Mouse (Mus musculus): Measurements from ENCODE around the gene Tle4.
A peak's percentile ranks its signal among the peaks of the same experiment; 100 is the strongest.

Tle4 gene

DNA sequence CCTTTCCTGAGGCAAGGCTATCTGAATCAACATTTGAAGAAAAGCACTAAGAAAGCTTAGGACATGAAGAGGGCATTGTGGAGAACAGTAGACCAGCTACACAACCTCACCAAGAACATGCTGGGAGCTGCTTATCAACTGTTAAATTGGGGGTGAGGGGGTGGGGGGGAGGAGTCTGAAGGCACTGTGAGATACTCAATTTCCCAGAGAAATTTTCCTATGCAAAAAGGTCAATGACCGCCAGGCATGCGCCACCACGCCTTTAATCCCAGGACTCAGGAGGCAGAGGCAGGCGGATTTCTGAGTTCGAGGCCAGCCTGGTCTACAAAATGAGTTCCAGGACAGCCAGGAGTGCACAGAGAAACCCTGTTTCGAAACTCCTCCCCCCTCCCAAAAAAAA, 65.0 kb downstream of the Tle4 start:
- DNase-seq (ENCODE audit: low read depth in 2 of 2, low spot score in 2 of 2): no peak

DNA sequence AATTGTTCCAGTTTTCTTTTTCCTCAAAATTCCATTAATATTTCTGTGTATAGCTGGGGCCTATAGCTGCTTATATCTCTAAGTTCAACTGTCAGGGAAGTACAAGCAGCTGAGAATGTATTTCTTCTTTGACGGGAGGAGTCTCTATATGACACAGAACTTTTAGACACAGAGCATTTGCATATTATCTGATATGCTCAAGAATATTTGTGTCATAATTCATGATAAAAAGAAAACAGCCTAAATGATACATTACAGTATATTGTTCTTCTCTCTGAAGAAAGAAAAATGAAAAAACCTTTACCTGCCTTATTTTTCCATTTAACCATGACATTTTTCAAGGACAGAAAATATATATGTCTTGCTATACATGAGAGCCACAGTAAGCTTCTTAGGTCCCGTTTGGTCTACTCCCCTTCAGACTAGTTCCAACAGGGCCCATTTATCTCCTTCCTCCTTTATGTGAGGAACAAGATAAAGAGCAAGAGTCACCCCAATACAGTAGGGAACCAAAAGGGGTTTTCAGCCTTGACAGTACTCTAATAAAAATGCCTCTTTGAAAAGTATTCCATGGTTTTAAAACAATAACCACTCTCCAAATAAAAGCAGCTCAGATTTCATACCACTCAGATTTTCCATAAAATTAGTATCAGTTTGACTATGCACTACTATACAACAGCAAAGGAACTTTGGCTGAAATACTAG, 77.6 kb downstream of the Tle4 start:
- no peak for DNase-seq (ENCODE audit: low read depth in 2 of 2, low spot score in 2 of 2)

DNA sequence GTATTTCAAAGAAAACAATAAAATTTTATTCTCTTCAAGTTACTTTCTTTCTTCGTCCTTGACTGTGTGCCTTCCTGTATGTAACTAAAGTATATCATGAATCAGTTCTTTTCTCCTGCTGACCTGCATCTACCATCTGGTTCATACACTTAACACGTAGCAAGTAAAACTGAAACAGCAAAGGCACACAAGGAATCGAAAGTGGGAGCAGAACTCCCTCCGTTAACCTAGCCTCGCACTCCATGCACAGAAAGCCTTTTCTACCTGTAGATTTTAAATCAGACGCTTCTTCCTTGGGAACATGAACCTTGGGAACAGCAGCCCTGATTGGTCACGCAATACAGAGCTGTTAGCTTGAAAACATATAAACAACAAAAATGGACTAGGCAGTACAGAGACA, 78.7 kb downstream of the Tle4 start:
- DNase-seq (ENCODE audit: low read depth in 2 of 2, low spot score in 2 of 2): no peak

DNA sequence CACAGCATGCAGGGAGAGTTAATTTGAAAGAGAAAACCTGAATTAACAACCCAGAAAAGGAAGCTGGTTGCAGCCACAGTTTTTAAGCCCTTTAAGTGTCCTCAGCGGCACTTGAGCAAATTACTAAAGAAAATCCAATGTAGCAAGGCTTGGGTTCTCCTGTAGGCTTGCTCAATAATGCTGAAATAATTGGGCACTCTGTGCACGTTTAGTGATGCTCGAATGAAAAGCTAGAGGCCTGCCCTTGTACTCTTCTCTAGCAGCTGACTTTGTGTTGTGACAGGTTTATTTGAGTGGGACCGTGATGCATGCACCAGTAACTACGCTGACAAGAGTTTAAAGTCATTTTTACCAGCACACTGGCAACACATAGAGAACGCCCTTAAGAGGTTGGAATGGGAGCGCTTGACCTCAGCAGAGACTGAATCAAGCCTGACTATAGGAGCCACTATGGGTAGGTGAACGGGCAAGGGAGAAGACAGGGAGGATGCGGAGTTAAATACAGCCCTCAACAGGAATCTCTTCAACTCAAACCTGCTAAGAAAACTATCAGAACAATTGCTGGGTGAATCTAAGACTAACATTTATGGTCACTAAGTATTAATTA, 79.3 kb downstream of the Tle4 start:
- DNase-seq (ENCODE audit: low read depth in 2 of 2, low spot score in 2 of 2): no peak

DNA sequence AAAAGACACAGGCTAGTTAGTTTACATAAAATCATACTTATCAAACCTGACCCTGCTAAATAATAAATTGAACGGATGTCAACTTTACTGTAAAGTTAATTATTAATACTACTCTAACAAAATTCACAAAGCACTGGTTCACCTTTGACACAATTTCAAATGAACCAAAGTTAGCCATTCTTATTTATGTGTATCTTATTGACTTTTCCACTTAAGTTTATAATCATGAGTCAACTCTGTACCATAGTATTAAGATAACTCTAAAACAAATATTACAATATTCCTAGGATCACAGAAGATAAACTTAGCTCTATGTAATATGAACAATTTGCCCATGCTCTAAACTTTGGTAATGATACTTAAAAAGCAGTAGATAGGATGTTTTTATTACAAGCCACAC, 81.4 kb downstream of the Tle4 start:
- DNase-seq (ENCODE audit: low read depth in 2 of 2, low spot score in 2 of 2): no peak

DNA sequence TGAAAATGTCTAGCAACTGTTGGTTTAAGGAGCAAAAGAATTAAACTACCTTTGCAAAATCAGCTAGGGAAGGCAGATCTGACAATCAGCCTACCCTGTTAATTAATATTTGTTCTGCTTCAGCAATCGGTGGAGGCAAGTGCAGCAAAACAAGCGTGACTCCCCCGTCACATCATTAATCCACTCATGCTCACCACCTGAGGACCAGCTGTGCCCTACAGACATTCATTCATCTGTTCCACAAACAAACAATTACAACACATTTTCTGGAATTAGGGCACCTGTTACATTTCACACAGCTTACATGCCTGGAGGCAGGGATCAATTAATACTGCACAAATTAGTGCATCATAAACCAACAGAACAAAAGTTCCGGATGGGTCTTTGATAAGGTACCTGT, 89.0 kb downstream of the Tle4 start:
- DNase-seq (ENCODE audit: low read depth in 2 of 2, low spot score in 2 of 2): no peak

DNA sequence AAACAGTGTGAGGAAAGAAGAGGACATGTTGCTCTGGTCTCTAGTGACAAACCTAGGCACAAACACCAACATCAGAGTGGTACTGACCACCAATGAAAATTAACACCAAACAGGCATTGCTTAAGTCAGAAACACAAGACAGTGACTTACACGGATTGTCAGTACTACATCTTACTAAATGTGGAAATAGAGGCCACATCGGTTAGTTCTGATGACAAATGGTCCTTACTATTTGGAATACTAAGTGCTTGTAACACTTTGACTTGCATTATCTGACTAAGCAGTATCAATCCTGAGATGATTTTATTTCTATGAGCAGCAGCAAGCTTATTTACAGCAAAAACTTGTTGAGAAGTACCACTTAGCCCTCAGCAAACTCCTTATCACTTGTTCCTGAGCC, 89.9 kb downstream of the Tle4 start:
- DNase-seq (ENCODE audit: low read depth in 2 of 2, low spot score in 2 of 2): no peak

DNA sequence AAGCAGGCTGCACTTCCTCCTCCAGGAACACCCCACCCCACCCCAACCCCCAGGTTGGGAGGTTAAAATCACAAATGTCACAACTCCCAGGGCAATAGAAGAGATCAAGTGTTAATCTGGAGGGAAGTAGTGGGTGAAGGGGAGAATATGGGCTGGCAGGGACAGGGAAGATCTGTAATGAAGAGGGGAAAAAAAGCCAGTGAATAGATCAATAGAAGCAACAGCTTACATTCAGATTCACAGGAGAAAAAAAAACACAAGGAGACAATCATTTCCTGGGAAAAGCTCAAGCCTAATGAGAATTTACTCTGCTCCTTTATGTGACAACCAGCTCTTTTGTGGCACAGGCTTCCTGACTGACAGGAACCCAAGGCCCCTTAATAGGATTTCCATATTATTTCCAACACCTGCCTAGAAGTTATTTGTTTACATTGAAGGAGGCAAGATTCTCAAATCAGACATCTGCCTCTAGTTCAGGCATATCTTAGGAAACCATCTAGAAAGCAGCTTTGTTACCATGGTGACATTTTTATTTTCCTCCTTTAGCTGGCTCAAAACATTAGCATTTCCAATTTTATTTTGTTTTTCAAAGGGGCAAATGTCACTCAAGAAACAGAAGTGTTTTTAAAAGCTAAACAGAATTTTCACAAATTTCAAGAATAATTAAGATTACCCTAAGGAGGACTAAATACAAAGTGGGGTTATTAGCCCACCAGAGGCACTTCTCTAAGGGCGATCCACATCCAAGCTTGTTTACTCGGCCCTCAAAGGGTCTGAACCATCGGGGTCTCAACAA, 90.8 kb downstream of the Tle4 start:
- DNase-seq (ENCODE audit: low read depth in 2 of 2, low spot score in 2 of 2): no peak

DNA sequence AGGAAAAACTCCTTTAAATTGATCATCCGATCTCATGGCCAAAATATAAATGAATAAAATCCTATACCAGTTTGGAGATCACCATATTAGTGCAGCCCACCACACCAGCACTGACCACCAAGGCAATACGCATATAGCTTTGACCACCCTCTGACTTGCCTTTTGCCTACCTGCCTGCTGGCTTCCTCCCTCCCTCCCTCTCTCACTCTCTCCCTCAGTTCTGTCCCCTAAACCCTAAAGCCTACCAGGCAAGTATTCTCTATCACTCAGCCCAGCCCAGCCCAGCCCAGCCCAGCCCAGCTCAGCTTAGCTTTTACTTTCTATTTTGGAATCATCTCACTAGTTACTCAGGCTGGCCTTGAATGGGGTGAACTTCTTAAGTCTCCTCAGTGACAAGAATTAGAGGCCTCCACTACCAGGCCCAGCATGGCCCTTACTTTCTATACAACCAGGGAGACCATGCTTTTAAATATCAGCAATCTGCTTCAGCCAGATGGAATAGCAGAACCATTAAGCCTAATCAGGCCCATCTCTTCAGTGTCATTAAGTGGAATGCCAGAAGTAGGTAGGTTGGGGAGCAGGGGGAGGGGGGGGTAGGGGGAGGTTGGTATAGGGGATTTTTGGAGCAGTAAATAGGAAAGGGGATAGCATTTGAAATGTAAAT, 91.8 kb downstream of the Tle4 start:
- no peak for DNase-seq (ENCODE audit: low read depth in 2 of 2, low spot score in 2 of 2)

DNA sequence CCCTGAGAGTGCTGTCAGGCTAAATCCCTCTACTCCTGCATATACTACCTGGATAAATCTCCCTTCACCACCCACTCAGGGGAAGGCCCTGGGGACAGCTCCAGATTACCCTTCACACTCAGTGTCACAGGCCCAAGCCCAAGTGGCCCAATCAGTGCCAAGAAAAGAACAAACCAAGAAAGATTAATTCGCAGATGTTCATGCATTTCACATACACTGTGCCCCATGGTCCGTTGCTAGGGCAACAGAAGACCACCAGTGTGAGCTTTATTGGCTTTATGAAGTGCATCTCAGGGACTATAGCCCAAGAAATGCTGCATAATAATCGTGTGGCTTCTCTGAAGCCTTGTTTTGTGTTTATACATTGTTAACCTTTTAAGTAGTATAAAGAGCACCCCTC, 92.5 kb downstream of the Tle4 start:
- DNase-seq (ENCODE audit: low read depth in 2 of 2, low spot score in 2 of 2): no peak

DNA sequence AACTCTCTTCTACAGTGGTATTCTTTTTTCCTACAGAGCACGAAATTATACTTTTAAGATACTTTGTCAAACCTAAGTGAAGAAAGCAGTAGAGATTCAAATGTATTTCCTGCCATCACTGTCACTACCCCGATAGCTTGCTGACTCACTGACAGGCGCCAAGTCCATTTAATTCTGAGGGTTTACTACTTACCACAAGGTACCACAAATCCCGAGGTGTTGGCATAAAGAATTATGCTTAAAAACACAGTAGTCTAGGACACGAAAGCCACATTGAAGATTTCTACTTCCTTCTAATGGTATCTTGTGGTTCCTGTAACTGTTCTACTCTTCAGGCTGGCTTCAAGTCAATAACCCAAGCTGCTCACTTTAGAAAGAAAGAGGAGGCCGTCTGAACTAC, 94.0 kb downstream of the Tle4 start:
- DNase-seq (ENCODE audit: low read depth in 2 of 2, low spot score in 2 of 2): peak in 1 of 2 experiments; percentile 30

DNA sequence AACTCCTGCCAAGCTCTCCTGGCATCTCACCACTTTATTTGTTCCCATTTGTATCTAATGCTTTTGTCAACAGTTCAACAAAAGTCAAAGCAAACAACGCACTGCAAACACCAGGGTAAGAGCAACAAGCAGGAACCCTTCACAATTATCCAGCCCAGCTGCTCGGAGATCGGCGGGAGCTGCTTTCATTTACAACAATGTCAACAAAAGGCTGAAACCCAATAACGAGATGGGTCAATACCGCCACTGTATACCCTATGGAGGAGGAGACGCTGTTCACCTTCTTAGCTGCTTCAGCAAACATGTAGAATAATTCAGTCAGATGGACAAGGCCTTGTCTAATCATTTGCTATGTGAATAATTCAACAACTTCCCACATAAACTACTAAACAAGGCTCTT, 95.6 kb downstream of the Tle4 start:
- no peak for DNase-seq (ENCODE audit: low read depth in 2 of 2, low spot score in 2 of 2)

DNA sequence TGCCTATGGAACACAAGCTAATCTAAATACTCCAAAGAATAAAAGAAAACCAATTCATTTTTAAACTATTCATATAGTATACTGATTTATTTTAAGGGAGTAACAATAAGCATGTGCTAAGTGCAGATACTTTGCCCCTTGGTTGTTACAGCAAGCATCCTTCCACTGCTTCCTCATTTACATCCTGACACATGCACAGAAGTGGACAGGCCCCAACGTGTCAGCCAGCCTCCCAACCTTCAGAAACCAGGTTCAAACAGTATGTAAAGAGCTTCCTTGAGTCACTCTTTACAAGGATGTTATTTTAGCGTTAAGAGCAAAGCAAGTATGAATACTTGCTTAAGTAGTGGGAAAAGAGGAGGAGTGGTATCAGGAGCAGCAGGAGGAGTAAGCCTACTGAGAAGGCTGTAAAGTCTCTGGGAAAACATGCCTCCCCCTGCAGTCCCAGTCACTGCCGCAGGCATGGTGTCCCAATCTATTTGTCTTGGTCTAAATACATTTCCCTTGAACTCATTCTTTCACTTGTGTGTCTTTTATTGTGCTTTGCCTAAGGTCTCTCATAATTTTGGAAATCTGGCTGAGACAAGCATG, 97.9 kb downstream of the Tle4 start:
- no peak for DNase-seq (ENCODE audit: low read depth in 2 of 2, low spot score in 2 of 2)

DNA sequence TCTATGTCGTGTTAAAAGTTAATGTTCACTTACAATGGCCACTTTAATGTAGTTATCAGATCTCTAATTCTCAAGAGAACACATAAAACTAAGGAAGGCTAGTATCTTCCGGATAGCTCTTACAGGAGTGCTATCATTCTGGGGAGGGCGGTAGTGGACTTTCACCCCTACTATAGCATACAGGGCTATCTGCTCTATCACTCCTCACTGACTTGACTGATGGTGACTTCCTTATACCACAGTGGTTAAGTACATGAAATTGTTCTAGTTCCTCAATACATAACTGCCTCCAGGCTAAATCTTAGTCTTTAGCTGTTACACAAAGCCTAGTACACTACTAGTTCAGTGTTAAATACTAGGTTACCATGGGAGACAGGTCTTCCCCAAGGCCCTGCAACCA, 104.8 kb downstream of the Tle4 start:
- DNase-seq (ENCODE audit: low read depth in 2 of 2, low spot score in 2 of 2): no peak

DNA sequence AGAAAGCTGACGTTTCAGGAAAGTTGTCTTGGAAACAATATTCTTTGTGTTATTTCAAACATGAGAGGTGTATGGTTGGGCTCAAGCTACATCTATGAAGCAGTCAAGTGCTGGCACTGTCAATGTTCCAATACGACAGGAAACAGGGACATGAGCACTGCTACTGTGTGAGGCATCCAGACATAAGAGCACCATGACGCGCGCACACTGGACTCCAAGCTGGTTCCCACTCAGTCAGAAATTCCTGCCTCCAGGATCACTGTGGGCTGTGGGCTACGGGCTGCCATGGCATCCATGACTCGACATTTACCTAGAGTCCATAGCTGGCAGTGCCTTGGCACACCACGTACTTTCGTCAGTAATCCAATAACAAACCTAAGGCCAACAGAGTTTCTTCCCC, 110.7 kb downstream of the Tle4 start:
- DNase-seq (ENCODE audit: low read depth in 2 of 2, low spot score in 2 of 2): no peak

DNA sequence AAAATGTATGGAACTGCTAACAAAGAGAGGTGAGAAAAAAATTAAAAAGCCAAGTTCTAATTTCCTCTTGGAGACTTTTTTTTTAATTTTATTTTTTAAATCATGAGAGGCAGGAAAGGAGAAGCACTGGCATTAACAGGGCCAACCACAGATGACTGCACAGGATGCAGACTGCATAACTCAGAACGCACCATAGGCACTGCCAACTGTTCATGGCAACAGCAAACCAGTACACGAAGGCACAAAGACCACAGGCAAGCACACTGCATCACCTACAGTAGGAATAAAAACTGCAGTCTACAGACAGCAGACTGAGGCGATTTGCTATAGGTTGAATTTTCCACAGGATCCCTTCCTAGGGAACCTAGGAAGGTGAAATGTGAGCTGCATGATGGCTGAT, 112.7 kb downstream of the Tle4 start:
- DNase-seq (ENCODE audit: low read depth in 2 of 2, low spot score in 2 of 2): no peak

DNA sequence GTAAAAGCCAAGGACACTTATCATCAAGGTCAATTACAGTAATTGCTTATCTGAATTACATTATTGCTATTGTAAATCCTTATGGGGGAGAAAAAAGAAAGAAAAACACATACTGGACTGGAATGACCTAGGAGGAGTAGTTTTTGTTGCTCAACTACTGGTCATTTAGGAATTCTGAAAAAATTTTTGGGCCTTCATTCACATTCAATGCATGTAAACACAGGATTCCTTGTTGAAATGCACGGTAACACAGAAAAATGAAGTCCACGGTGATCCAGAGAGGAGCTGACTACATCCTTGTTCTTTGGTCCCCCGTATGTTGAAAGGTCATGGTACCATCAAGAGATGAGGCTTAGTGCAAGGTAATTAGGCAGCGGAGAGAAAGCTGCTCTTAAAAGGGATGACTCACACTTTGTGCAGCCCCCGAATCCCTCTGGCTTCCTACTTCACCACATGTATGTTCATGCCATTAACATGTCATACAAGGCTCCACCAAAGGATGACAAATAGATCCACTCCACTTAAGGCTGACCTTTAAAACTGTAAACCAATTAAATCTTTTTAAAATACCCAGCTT, 115.2 kb downstream of the Tle4 start:
- DNase-seq (ENCODE audit: low read depth in 2 of 2, low spot score in 2 of 2): no peak

DNA sequence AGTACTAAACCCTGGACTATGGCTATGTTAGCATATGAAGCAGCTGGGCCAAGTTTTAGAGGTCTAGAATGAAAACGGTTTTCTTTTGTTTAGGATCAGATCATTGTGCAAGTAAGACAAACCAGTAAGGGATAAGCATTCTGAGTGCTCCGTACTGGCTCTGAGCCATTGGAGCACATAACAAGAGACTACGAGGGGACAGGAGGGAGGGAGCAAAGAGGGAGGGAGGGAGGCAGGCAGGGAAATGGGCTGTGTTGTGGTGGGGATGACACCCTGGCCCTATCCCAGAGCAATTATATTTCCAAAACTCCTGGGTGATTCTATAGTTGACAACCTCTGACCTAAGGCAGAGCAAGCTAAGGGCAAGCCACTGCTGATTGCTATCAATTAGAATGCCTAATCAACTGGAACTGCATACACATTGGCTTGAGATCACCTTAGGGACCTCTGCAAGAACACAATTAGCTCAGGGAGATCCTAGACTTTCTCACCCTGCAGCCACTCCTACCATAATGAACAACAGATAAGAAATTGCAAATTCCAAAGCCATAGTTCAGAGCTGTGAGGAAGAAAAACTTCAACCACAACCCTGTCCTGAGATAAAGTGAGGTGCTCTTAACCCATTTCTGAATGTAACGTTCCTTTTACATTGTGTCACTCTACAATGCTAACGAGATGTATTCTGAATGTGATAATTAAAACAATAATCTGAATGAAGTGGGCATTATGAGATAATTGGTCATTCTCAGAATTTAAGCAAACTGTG, 115.9 kb downstream of the Tle4 start:
- DNase-seq (ENCODE audit: low read depth in 2 of 2, low spot score in 2 of 2): no peak

DNA sequence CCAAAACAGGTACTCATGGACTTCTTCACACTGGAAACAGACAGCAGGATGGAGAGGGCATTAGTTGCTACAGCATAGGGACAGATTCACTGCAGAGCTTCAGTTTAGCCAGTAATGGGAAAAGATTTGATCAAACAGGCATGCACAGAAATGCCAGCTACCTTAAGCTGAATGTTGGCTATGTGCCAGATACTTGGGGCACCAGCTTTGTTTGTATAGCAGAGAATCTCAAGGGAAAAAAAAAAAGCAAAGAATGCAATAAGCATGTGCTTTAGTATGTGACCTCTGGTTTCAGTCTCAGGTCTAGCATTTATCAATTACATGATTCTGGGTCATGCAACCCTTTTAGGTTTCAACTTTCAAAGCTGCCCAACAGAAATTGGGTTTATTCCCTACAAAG, 118.1 kb downstream of the Tle4 start:
- DNase-seq (ENCODE audit: low read depth in 2 of 2, low spot score in 2 of 2): no peak

DNA sequence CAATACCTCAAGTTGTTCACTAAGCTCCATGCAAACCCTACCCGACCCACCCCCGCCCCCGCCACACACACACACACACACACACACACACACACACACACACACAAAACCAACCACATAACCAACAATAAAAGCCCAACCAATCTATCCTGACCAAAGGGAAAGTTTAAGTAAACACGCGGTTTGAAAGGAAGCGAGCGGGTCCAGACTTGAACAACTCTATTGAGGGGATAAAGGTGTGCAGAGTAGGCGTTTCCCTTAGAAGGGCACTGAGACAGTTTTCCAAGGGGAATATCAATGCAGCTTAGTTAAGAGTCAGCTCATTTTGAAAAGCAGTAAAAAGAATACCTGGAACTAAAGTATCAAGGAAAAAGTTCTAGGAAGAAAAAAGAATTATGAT, 128.5 kb downstream of the Tle4 start:
- DNase-seq (ENCODE audit: low read depth in 2 of 2, low spot score in 2 of 2): no peak
